Mouse (Mus musculus) hindbrain, embryonic 13.5 days (tissue): ENCODE results near the gene Map2k6. TPM values are rescaled to one million over a fixed set of nuclear protein-coding genes. Genes with fewer than 3 reads are reported as not detected.

Source experiments
- ATAC-seq: fragments of 200-750 bp; cut with Nextera tagmentation; 2 replicates; pipeline ENCODE4 v1.8.0; 2017; ENCODE audit warnings: moderate TSS enrichment; ENCODE audit not compliant: low FRiP score
- H3K27ac ChIP-seq: fragments of 300-500 bp; sonication (generic); 2 replicates; pipeline ENCODE4 v1.5.1; 2015; ENCODE audit warnings: inconsistent platforms, mild to moderate bottlenecking, moderate library complexity
- H3K27me3 ChIP-seq: fragments of 300-500 bp; sonication (generic); 2 replicates; pipeline ENCODE4 v1.6.1; 2015; ENCODE audit warnings: mild to moderate bottlenecking, inconsistent platforms
- H3K36me3 ChIP-seq: fragments of 300-500 bp; sonication (generic); 2 replicates; pipeline ENCODE4 v1.6.1; 2015; ENCODE audit warnings: mild to moderate bottlenecking, inconsistent platforms
- H3K4me1 ChIP-seq: fragments of 300-500 bp; sonication (generic); replicated peaks from 2 replicates; pipeline ENCODE4 v1.6.1; 2015; ENCODE audit warnings: inconsistent platforms
- H3K4me2 ChIP-seq: fragments of 300-500 bp; sonication (generic); 2 replicates; pipeline ENCODE4 v1.6.1; 2015; ENCODE audit warnings: inconsistent platforms, mild to moderate bottlenecking, moderate library complexity
- H3K4me3 ChIP-seq: fragments of 300-500 bp; sonication (generic); 2 replicates; pipeline ENCODE4 v1.5.1; 2015; ENCODE audit warnings: mild to moderate bottlenecking, inconsistent platforms
- H3K9ac ChIP-seq: fragments of 300-500 bp; sonication (generic); 2 replicates; pipeline ENCODE4 v1.6.1; 2015; ENCODE audit warnings: mild to moderate bottlenecking, inconsistent platforms
- H3K9me3 ChIP-seq: fragments of 300-500 bp; sonication (generic); 2 replicates; pipeline ENCODE4 v1.6.1; 2016; ENCODE audit warnings: inconsistent platforms
- WGBS: fragments of 180-500 bp; shearing (Covaris S2); methylation state at CpG from one replicate; pipeline ENCODE4 v1.1.7; 2015; 5-methylcytosine and 5-hydroxymethylcytosine counted together
- polyA plus RNA-seq: library from polyadenylated mRNA; unstranded; fragments of >200 nt; fragmentation: Nextera tagmentation; extraction: Ambion mirVana; gene quantifications from 2 replicates; pipeline ENCODE4 v1.2.1, GENCODE M21; 2015

Map2k6 gene
- polyA plus RNA-seq, 1 experiment from 2014 or later, result 33.6 TPM

- Histone ChIP-seq H3K27ac (no peak overlapping the region), H3K9ac (no peak overlapping the region), H3K4me2 (no peak overlapping the region), H3K36me3 (no peaks in the 10 kb centered on the region), H3K9me3 (no peaks in the 10 kb centered on the region), H3K4me1 (peaks cover 23% of the 10 kb centered on the region), H3K27me3 (no peaks in the 10 kb centered on the region), H3K4me3 (no peak overlapping the region)
- WGBS, result 84% methylated on average over 8 of the region's 8 CpGs
- no peak for ATAC-seq
Measured at GRCm38 (mm10) chr11:110462975-110463578, 64.2 kb downstream of the Map2k6 start.

- Histone ChIP-seq H3K4me1 (peaks cover 21% of the 10 kb centered on the region), H3K27ac (0 out of 2 replicates have a peak overlapping the region, but pooled peaks have one; percentile 23), H3K36me3 (no peaks in the 10 kb centered on the region), H3K4me3 (no peak overlapping the region), H3K9ac (no peak overlapping the region), H3K27me3 (no peaks in the 10 kb centered on the region), H3K4me2 (no peak overlapping the region), H3K9me3 (no peaks in the 10 kb centered on the region)
- 57% methylated on average over 9 of the region's 9 CpGs for WGBS
- ATAC-seq, result no peak
Measured at GRCm38 (mm10) chr11:110463801-110464200, 64.9 kb downstream of the Map2k6 start.

GRCm38 (mm10) chr11:110469054-110469453 lies 70.1 kb downstream of the Map2k6 start:
- Histone ChIP-seq H3K4me1 (peaks cover 4% of the 10 kb centered on the region; the same call in 1 of the 2 replicates), H3K4me2 (no peak overlapping the region), H3K9me3 (no peaks in the 10 kb centered on the region), H3K9ac (no peak overlapping the region), H3K27me3 (no peaks in the 10 kb centered on the region), H3K4me3 (no peak overlapping the region), H3K27ac (no peak overlapping the region), H3K36me3 (no peaks in the 10 kb centered on the region)
- 89% methylated on average over 2 of the region's 2 CpGs for whole genome bisulfite sequencing
- ATAC-seq, result no peak

GRCm38 (mm10) chr11:110470561-110471273 lies 71.8 kb downstream of the Map2k6 start:
- ATAC-seq, result no peak
- WGBS, result 88% methylated on average over 8 of the region's 8 CpGs
- no peaks in the 10 kb centered on the region for H3K4me1 ChIP-seq

GRCm38 (mm10) chr11:110471362-110471761 lies 72.4 kb downstream of the Map2k6 start:
- no peaks in the 10 kb centered on the region for H3K36me3 ChIP-seq
- no peak overlapping the region for H3K4me2 ChIP-seq
- no peak overlapping the region for H3K9ac ChIP-seq
- no peak overlapping the region for H3K4me3 ChIP-seq
- H3K27me3 ChIP-seq, result peaks cover 14% of the 10 kb centered on the region
- no peak for ATAC-seq
- WGBS, result 81% methylated on average over 2 of the region's 2 CpGs
- H3K9me3 ChIP-seq, result no peaks in the 10 kb centered on the region
- H3K4me1 ChIP-seq, result peaks cover 1% of the 10 kb centered on the region; the same call in 1 of the 2 replicates
- no peak overlapping the region for H3K27ac ChIP-seq

More at GRCm38 (mm10) chr11:110470561-110471273, 71.8 kb downstream of the Map2k6 start:
- no peaks in the 10 kb centered on the region for H3K36me3 ChIP-seq
- no peak overlapping the region for H3K27ac ChIP-seq
- H3K9ac ChIP-seq, result no peak overlapping the region
- no peak overlapping the region for H3K4me3 ChIP-seq
- H3K4me2 ChIP-seq, result no peak overlapping the region
- H3K9me3 ChIP-seq, result no peaks in the 10 kb centered on the region
- H3K27me3 ChIP-seq, result peaks cover 11% of the 10 kb centered on the region

GRCm38 (mm10) chr11:110472078-110472477 lies 73.2 kb downstream of the Map2k6 start:
- 88% methylated on average over 5 of the region's 5 CpGs for WGBS
- H3K9ac ChIP-seq, result no peak overlapping the region
- no peak overlapping the region for H3K4me3 ChIP-seq
- peaks cover 21% of the 10 kb centered on the region for H3K27me3 ChIP-seq
- no peaks in the 10 kb centered on the region for H3K36me3 ChIP-seq
- peaks cover 9% of the 10 kb centered on the region for H3K4me1 ChIP-seq
- ATAC-seq, result no peak
- no peak overlapping the region for H3K4me2 ChIP-seq
- H3K27ac ChIP-seq, result no peak overlapping the region
- H3K9me3 ChIP-seq, result no peaks in the 10 kb centered on the region

GRCm38 (mm10) chr11:110473495-110473894 lies 74.6 kb downstream of the Map2k6 start:
- no peak for ATAC-seq
- peaks cover 26% of the 10 kb centered on the region for H3K27me3 ChIP-seq
- no peak overlapping the region for H3K4me3 ChIP-seq
- H3K4me2 ChIP-seq, result no peak overlapping the region
- no peaks in the 10 kb centered on the region for H3K9me3 ChIP-seq
- 96% methylated on average over 16 of the region's 16 CpGs for WGBS
- no peaks in the 10 kb centered on the region for H3K36me3 ChIP-seq
- H3K9ac ChIP-seq, result no peak overlapping the region
- peaks cover 23% of the 10 kb centered on the region for H3K4me1 ChIP-seq
- no peak overlapping the region for H3K27ac ChIP-seq

GRCm38 (mm10) chr11:110476361-110477151 lies 77.6 kb downstream of the Map2k6 start:
- Histone ChIP-seq H3K9me3 (no peaks in the 10 kb centered on the region), H3K9ac (no peak overlapping the region), H3K27ac (no peak overlapping the region), H3K4me1 (peaks cover 49% of the 10 kb centered on the region), H3K27me3 (peaks cover 34% of the 10 kb centered on the region), H3K4me2 (no peak overlapping the region), H3K4me3 (no peak overlapping the region), H3K36me3 (no peaks in the 10 kb centered on the region)
- no peak for ATAC-seq
- 38% methylated on average over 5 of the region's 5 CpGs for WGBS

GRCm38 (mm10) chr11:110477961-110478869 lies 79.3 kb downstream of the Map2k6 start:
- H3K9ac ChIP-seq, result no peak overlapping the region

GRCm38 (mm10) chr11:110478978-110479384 lies 80.1 kb downstream of the Map2k6 start:
- WGBS, result 0% methylated on average over 5 of the region's 6 CpGs
- Histone ChIP-seq H3K4me3 (peak overlapping the region; percentile 6), H3K27ac (peak overlapping the region; percentile 71), H3K4me2 (peak overlapping the region; percentile 49), H3K4me1 (peaks cover 51% of the 10 kb centered on the region), H3K9me3 (no peaks in the 10 kb centered on the region), H3K36me3 (no peaks in the 10 kb centered on the region), H3K9ac (peak overlapping the region; percentile 9; the same call in 1 of the 2 replicates), H3K27me3 (peaks cover 48% of the 10 kb centered on the region)
- ATAC-seq, result peak; percentile 74; the same call in 1 of the 2 replicates

More at GRCm38 (mm10) chr11:110477961-110478869, 79.3 kb downstream of the Map2k6 start:
- Histone ChIP-seq H3K4me2 (peak overlapping the region; percentile 39), H3K4me1 (peaks cover 51% of the 10 kb centered on the region), H3K4me3 (no peak overlapping the region), H3K9me3 (no peaks in the 10 kb centered on the region), H3K27me3 (peaks cover 48% of the 10 kb centered on the region), H3K27ac (peak overlapping the region; percentile 70), H3K36me3 (no peaks in the 10 kb centered on the region)
- WGBS, result 25% methylated on average over 18 of the region's 18 CpGs
- peak; percentile 49 for ATAC-seq

GRCm38 (mm10) chr11:110481406-110481805 lies 82.5 kb downstream of the Map2k6 start:
- Histone ChIP-seq H3K27ac (no peak overlapping the region), H3K9me3 (no peaks in the 10 kb centered on the region), H3K27me3 (peaks cover 34% of the 10 kb centered on the region), H3K4me1 (peaks cover 49% of the 10 kb centered on the region), H3K4me3 (peak overlapping the region; percentile 0; the same call in 1 of the 2 replicates), H3K4me2 (peak overlapping the region; percentile 6; the same call in 1 of the 2 replicates), H3K9ac (no peak overlapping the region), H3K36me3 (no peaks in the 10 kb centered on the region)
- ATAC-seq, result no peak
- WGBS, result 43% methylated on average over 2 of the region's 2 CpGs
